Mouse (Mus musculus) cerebellum, postnatal 10 days (tissue): ENCODE results near the gene Tent5b.
"Not testable (repeated sequence)": the region's sequence is repeated elsewhere in the genome, so short reads cannot be mapped to it uniquely, and the experiment has no call there.

Experiments
- DNase-seq, 2 experiments: peaks; one replicate each; pipeline ENCODE4 v3.0.0; 2021; ENCODE audit warnings: mixed read lengths in 2 of 2

Tent5b gene

GRCm38 (mm10) chr4:133504300-133504699 is 24.4 kb downstream of the Tent5b start:
- DNase-seq: peak in 1 of 2 experiments; percentile 11

GRCm38 (mm10) chr4:133504755-133505485 is 25.0 kb downstream of the Tent5b start:
- peak; percentile 44 to 54 for DNase-seq

- DNase-seq: peak in 1 of 2 experiments; percentile 7
These were observed 26.6 kb downstream of the Tent5b start for GRCm38 (mm10) chr4:133506573-133506972.

GRCm38 (mm10) chr4:133508990-133509389 is 29.1 kb downstream of the Tent5b start:
- DNase-seq: peak; percentile 92 to 95

GRCm38 (mm10) chr4:133511050-133511449 is 31.1 kb downstream of the Tent5b start:
- DNase-seq: peak in 1 of 2 experiments; percentile 44

GRCm38 (mm10) chr4:133512511-133512910 is 32.6 kb downstream of the Tent5b start:
- not testable (repeated sequence) for DNase-seq

- peak; percentile 90 to 92 for DNase-seq
These were observed 33.0 kb downstream of the Tent5b start for GRCm38 (mm10) chr4:133512972-133513371.

GRCm38 (mm10) chr4:133518601-133519368 is 38.9 kb downstream of the Tent5b start, which contains the start of gene Kdf1:
Kdf1 (plus strand) TSS chr4:133518963.
- DNase-seq: no peak

- peak; percentile 49 to 52 for DNase-seq
These were observed 39.4 kb downstream of the Tent5b start for GRCm38 (mm10) chr4:133519369-133519665.

- no peak for DNase-seq
These were observed 41.6 kb downstream of the Tent5b start for GRCm38 (mm10) chr4:133521502-133521901.

GRCm38 (mm10) chr4:133527788-133528187 is 47.9 kb downstream of the Tent5b start:
- DNase-seq: no peak

- no peak for DNase-seq
These were observed 52.8 kb downstream of the Tent5b start for GRCm38 (mm10) chr4:133532777-133533176.

- no peak for DNase-seq
These were observed 56.1 kb downstream of the Tent5b start for GRCm38 (mm10) chr4:133536081-133536480.

- DNase-seq: no peak
These were observed 56.7 kb downstream of the Tent5b start for GRCm38 (mm10) chr4:133536652-133537051.
